Mouse (Mus musculus): ENCODE measurements around the gene Timm44.
"Not testable (repeated sequence)": the region's sequence is repeated elsewhere in the genome, so short reads cannot be mapped to it uniquely, and the experiment has no call there.

Gene Timm44

DNA sequence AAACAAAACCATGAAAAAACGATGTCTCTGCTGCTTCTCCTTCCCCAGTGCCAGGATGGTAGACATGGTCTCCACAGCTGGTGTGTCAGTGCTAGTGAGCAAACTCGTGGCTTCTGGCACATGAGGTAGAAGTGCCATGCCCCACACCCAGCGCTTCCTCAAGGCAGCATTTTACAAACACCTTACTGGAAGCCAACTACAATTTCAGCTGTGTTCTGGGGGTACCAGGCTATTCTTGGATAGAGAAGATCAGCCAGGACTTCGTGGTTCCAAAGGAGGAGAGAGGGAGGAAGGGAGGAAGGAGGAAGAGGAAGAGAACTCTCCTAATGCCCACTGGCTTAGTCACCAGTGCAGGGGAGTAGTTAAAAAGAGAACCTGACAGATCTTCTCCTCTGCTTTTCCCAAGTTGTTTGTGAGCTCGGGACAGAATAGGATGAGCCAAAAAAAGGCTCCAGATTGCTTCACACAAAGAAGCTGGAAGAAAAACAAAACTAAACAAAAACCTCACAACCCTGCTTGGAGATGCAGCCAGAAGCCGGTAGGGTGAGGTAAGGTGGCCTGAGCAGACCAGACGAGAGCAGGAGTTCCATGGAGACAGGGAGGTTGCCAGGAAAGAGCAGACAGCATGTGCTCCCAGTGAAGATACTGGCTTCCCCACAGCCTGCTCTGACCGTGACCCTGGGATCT, 12.5 kb downstream of the Timm44 start:
- DNase-seq (ENCODE audit: low read depth) = no peak

DNA sequence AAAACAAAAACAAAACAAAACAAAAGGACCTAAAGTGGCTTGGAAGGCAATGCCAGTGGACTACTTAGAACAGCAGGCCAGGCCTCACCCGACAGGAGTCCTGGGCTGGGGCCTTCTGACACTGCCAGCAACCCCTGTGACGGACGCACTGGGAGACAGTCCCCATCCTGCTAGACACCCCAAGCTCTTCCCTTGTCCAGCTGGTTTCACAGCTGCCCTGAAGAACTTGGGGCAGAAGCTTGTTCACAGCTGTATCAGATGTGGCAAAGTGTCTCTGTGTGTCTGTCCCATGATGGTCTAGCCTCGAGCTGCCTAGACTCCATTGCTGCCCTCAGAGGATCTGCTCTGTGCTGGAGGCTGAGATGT, 15.9 kb downstream of the Timm44 start:
- no peak for DNase-seq (ENCODE audit: low read depth)

GRCm38 (mm10) chr8:4259125-4259804, 16.4 kb downstream of the Timm44 start, which contains the start of gene Ctxn1:
Gene Ctxn1, minus strand, starts transcription at chr8:4259274.
- DNase-seq (ENCODE audit: low read depth) = peak; percentile 94

DNA sequence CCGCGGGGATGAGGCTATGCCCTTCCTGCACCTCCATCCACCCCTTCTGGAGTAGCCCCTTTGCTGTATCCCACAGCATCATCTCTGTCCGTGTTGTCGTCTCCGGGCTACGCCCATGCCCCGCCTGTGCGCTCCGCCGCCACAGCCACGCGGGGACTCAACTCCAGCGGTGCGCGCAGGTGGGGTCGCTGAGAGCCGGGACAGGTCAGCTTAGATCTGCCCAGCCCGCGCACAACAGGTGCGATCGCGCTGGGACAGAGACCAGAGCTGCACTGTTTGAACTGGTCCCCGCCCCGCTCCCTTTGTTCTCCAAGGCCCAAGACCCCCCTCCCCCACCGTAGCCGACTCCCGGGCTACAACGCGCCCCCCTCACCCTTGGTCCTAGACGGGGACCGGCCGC, 17.0 kb downstream of the Timm44 start:
- no peak for DNase-seq (ENCODE audit: low read depth)

DNA sequence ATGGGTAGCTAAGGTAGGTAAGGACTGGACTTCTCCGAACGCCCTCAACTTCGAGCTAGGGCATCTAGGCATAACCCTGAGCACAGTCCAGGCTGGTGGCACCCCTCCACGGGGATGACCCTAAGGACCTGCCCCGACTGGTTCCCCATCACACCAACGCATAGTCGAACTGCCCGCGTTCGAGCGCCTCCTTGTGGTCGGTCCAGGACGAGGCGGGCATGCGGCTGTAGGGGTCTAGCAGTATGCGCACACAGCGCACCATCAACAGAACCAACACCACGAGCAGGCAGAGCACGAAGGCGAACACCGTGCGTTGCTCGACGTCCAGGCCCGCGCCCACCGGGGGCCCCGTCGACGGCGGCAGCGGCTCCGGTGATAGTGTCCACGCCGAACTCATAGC, 17.5 kb downstream of the Timm44 start:
- DNase-seq (ENCODE audit: low read depth) = peak; percentile 82

GRCm38 (mm10) chr8:4257350-4257749, 18.4 kb downstream of the Timm44 start:
- DNase-seq (ENCODE audit: low read depth) = no peak

- no peak for DNase-seq (ENCODE audit: low read depth)
Observed at GRCm38 (mm10) chr8:4256911-4257310, 18.8 kb downstream of the Timm44 start.

GRCm38 (mm10) chr8:4255471-4255870, 20.2 kb downstream of the Timm44 start:
- DNase-seq (ENCODE audit: low read depth) = not testable (repeated sequence)

- DNase-seq (ENCODE audit: low read depth) = no peak
Observed at GRCm38 (mm10) chr8:4254001-4254400, 21.7 kb downstream of the Timm44 start.

GRCm38 (mm10) chr8:4252934-4253841, 22.5 kb downstream of the Timm44 start, which contains the start of gene Snapc2:
Gene Snapc2, plus strand, starts transcription at chr8:4253080.
- DNase-seq (ENCODE audit: low read depth) = peak; percentile 99

DNA sequence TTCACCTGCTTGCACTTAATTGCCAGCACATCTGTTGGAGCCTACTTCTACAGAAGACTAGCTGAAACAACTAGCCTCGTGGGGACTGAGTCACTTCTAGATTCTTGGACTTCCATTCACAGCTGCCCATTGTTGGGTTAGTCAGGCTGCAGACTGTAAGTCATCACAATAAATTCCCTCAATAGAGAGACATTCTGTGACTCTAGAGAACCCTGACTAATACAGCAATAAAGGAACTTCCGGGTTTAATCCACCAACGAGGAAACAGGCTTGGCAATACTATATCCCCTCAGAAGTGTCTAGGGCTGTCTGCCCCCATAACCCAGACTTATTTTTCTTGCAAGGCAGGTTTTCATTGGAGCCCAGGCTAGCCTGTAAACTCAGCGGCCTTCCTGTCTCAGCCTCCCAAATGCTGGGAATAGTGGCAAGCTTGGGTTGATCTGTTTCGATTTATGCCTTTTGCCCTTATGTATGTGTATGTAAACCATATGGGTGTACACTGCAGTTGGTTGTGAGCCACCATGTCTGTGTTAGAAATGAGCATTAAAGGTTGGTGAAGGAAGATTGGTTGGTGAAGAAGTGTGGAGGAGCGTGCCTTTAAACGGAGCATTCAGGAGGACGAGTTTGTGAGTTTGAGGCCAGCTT, 23.5 kb downstream of the Timm44 start:
- DNase-seq (ENCODE audit: low read depth) = no peak

GRCm38 (mm10) chr8:4250306-4250970, 25.3 kb downstream of the Timm44 start:
- DNase-seq (ENCODE audit: low read depth) = peak; percentile 89

DNA sequence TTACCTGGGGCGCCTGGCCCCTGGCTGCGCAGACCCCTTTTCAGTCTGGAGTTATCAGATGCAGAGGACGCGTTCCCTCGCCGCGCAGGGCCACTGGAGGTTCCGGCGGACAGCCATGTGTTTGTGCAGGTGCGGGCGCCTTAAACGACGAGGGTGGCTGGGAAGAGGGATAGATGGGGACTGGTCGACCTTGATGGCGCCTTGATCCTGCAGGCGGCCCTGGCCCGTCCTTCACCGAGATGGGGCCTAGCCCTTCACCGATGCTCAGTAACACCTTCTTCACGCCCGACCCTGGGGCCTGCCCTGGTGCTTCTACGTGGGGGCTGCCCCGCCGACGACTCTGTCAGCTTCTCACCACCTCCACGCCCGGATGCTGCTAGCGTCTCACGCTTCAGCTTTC, 26.5 kb downstream of the Timm44 start:
- DNase-seq (ENCODE audit: low read depth) = no peak

GRCm38 (mm10) chr8:4247951-4248540, 27.7 kb downstream of the Timm44 start, which contains the start of gene Tgfbr3l:
Gene Tgfbr3l, plus strand, starts transcription at chr8:4248214.
- no peak for DNase-seq (ENCODE audit: low read depth)

DNA sequence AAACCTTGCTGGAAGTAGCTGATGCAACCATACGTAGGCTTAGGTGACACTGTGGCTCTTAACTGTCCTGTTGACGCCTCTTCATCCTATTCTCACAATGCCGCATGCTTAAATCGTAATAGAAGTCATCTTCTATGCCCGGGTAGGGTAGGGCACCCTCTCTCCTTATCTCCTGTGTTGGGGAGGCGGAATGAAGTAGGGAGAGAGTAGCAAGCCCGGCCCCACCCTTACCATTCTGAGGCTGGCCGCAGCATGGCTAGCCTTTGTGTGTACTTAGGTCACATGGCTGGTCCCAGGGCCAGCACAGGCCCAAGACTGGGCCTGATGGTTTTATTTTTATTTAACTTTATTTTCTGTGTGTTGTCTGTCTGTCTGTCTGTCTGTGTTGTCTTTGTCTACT, 28.5 kb downstream of the Timm44 start:
- no peak for DNase-seq (ENCODE audit: low read depth)

- DNase-seq (ENCODE audit: low read depth) = no peak
Observed at GRCm38 (mm10) chr8:4245737-4246136, 30.0 kb downstream of the Timm44 start.

GRCm38 (mm10) chr8:4245061-4245460, 30.7 kb downstream of the Timm44 start:
- no peak for DNase-seq (ENCODE audit: low read depth)

DNA sequence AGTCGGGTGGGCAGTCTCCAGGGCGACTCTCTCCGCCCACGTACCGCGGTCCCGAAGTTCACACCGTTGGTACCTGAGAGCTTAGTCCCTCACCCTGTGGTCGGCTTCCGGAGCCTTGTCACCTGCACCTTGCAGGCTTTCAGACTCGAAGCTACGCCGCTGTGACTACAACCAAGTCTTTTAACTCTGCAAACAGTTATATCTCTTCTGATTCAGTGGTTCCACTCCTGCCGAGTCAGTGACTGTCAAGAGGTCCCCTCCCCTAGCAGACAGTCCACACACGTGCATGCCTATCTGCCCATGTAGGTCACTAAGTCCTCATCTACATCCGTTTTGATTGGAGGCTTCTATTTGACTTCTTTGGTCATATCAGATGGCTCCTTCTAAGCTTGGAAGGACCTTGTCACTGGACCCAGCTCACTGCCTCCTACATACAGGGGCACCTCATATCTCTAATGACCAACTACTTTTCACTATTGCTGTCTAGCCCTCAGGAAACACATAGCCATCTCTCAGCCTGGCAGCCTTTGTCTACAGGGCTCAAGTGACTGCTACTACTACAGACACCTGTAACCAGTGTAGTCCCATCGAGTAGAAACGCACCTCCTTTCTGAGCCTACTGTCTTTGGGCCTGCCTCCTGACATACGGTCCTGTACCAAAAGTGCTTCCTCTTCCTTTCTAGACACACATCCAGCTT, 36.4 kb downstream of the Timm44 start:
- no peak for DNase-seq (ENCODE audit: low read depth)

GRCm38 (mm10) chr8:4238434-4239192, 37.1 kb downstream of the Timm44 start, which contains the start of the genes Map2k7 and Gm49320:
Gene Map2k7, plus strand, starts transcription at chr8:4238740.
Gene Gm49320, plus strand, starts transcription at chr8:4238865.
- peak; percentile 100 for DNase-seq (ENCODE audit: low read depth)
